Mouse (Mus musculus) kidney, postnatal 0 days (tissue): ENCODE results near the gene Prmt9. TPM values are rescaled to one million over a fixed set of nuclear protein-coding genes. Genes with fewer than 3 reads are reported as not detected.

Experiments
- ATAC-seq: fragments of 200-750 bp; cut with Nextera tagmentation; replicated peaks from 2 replicates; pipeline ENCODE4 v1.8.0; 2017; ENCODE audit warnings: low read depth, moderate number of reproducible peaks, moderate TSS enrichment, moderate library complexity; ENCODE audit not compliant: low FRiP score
- DNase-seq: peaks from one replicate; pipeline ENCODE4 v3.0.0-alpha.2; 2016; ENCODE audit warnings: low spot score
- H3K27ac ChIP-seq: fragments of 300-500 bp; sonication (generic); 2 replicates; pipeline ENCODE4 v1.5.1; 2014; ENCODE audit warnings: mild to moderate bottlenecking
- H3K27me3 ChIP-seq: fragments of 300-500 bp; sonication (generic); 2 replicates; pipeline ENCODE4 v1.6.1; 2014; ENCODE audit warnings: low read length, mixed read lengths; ENCODE audit not compliant: insufficient read depth
- H3K36me3 ChIP-seq: fragments of 300-500 bp; sonication (generic); 2 replicates; pipeline ENCODE4 v1.6.1; 2014; ENCODE audit warnings: low read length, mixed read lengths; ENCODE audit not compliant: insufficient read depth
- H3K4me1 ChIP-seq: fragments of 300-500 bp; sonication (generic); replicated peaks from 2 replicates; pipeline ENCODE4 v1.6.1; 2014; ENCODE audit warnings: antibody characterized with exemption, low read length, mixed read lengths; ENCODE audit not compliant: insufficient read depth
- H3K4me2 ChIP-seq: fragments of 300-500 bp; sonication (generic); 2 replicates; pipeline ENCODE4 v1.6.1; 2014; ENCODE audit warnings: mild to moderate bottlenecking, low read length, moderate library complexity, mixed read lengths
- H3K4me3 ChIP-seq: fragments of 300-500 bp; sonication (generic); replicated peaks from 2 replicates; pipeline ENCODE4 v1.5.1; 2014; ENCODE audit warnings: low read depth, low read length
- H3K9ac ChIP-seq: fragments of 300-500 bp; sonication (generic); 2 replicates; pipeline ENCODE4 v1.6.1; 2014; ENCODE audit warnings: low read depth, low read length
- H3K9me3 ChIP-seq: fragments of 300-500 bp; sonication (generic); replicated peaks from 2 replicates; pipeline ENCODE4 v1.6.1; 2016; ENCODE audit warnings: low read length, inconsistent platforms, mixed read lengths
- CTCF ChIP-seq: IDR thresholded peaks from 2 replicates; pipeline ENCODE4 v1.5.1; 2016; ENCODE audit warnings: antibody characterized with exemption, low read depth, mild to moderate bottlenecking, moderate library complexity
- WGBS: fragments of 180-500 bp; shearing (Covaris S2); extraction: QIAGEN DNeasy Blood & Tissue Kit; methylation state at CpG from one replicate; pipeline ENCODE4 v1.1.7; 2014; 5-methylcytosine and 5-hydroxymethylcytosine counted together
- polyA plus RNA-seq: library from polyadenylated mRNA; unstranded; fragments of >200 nt; fragmentation: Nextera tagmentation; extraction: Ambion mirVana; gene quantifications from 2 replicates; pipeline ENCODE4 v1.2.1, GENCODE M21; 2015

Gene Prmt9
- polyA plus RNA-seq, 1 experiment from 2014 or later = 16.3 TPM

GRCm38 (mm10) chr8:77617916-77618315 is 68.7 kb downstream of the Prmt9 start:
- no peak overlapping the region for H3K4me2 ChIP-seq
- DNase-seq = peak; percentile 77
- 45% methylated on average over 2 of the region's 2 CpGs for WGBS
- ATAC-seq = no peak; the same call in 1 of the 2 replicates
- peak; percentile 67 for TF ChIP-seq CTCF
- no peaks in the 10 kb centered on the region for H3K4me1 ChIP-seq
- H3K9ac ChIP-seq = no peak overlapping the region
- no peak overlapping the region for H3K4me3 ChIP-seq
- no peaks in the 10 kb centered on the region for H3K27me3 ChIP-seq
- no peaks in the 10 kb centered on the region for H3K9me3 ChIP-seq
- H3K27ac ChIP-seq = no peak overlapping the region
- no peaks in the 10 kb centered on the region for H3K36me3 ChIP-seq

- Histone ChIP-seq H3K9me3 (no peaks in the 10 kb centered on the region), H3K27ac (no peak overlapping the region), H3K4me1 (no peaks in the 10 kb centered on the region), H3K9ac (no peak overlapping the region), H3K27me3 (no peaks in the 10 kb centered on the region), H3K4me3 (no peak overlapping the region), H3K4me2 (no peak overlapping the region), H3K36me3 (no peaks in the 10 kb centered on the region)
- WGBS = 88% methylated on average over 7 of the region's 7 CpGs
- ATAC-seq = no peak
- no peak for TF ChIP-seq CTCF
- DNase-seq = no peak
Observed at GRCm38 (mm10) chr8:77623677-77624209, 74.5 kb downstream of the Prmt9 start.

GRCm38 (mm10) chr8:77629858-77630537 is 80.8 kb downstream of the Prmt9 start:
- ATAC-seq (0 out of 2 replicates have a peak, but pooled peaks have one; percentile 36), DNase-seq (peak; percentile 94)
- Histone ChIP-seq H3K4me3 (no peak overlapping the region), H3K27me3 (no peaks in the 10 kb centered on the region), H3K4me2 (no peak overlapping the region), H3K27ac (no peak overlapping the region), H3K36me3 (no peaks in the 10 kb centered on the region), H3K9ac (no peak overlapping the region), H3K9me3 (no peaks in the 10 kb centered on the region), H3K4me1 (no peaks in the 10 kb centered on the region; the same call in 1 of the 2 replicates)
- peak; percentile 99 for TF ChIP-seq CTCF
- WGBS = 18% methylated on average over 15 of the region's 15 CpGs

GRCm38 (mm10) chr8:77630691-77631090 is 81.5 kb downstream of the Prmt9 start:
- ATAC-seq (no peak), DNase-seq (peak; percentile 21)
- WGBS = 56% methylated on average over 3 of the region's 3 CpGs
- Histone ChIP-seq H3K9me3 (no peaks in the 10 kb centered on the region), H3K4me2 (no peak overlapping the region), H3K4me3 (no peak overlapping the region), H3K9ac (no peak overlapping the region), H3K36me3 (no peaks in the 10 kb centered on the region), H3K4me1 (no peaks in the 10 kb centered on the region; the same call in 1 of the 2 replicates), H3K27ac (no peak overlapping the region), H3K27me3 (no peaks in the 10 kb centered on the region)
- no peak for TF ChIP-seq CTCF

Other genes starting within 250 kb of the Prmt9 start
- gene Arhgap10, start 31.4 kb upstream of the Prmt9 start, polyA plus RNA-seq = 26.6 and 28.5 TPM in 2 replicates
- gene Tmem184c, start 61.3 kb downstream of the Prmt9 start, polyA plus RNA-seq = 37.7 and 38.1 TPM in 2 replicates
- gene Ednra, start 175.1 kb downstream of the Prmt9 start, polyA plus RNA-seq = 24.1 and 24.5 TPM in 2 replicates